Mouse (Mus musculus): ENCODE data around the gene Etfbkmt.

- TF ChIP-seq CTCF (IDR thresholded peaks at IDR 0.05; ENCODE audit: low read depth, low read length) (no peak), POLR2A (IDR thresholded peaks at IDR 0.05; ENCODE audit: insufficient read depth, low read length) (no peak), EP300 (IDR thresholded peaks at IDR 0.05; ENCODE audit: insufficient read depth, low read depth, low read length) (no peak)
Measured at GRCm38 (mm10) chr6:149092406-149092805, 47.2 kb upstream of the Etfbkmt start.
